Mouse (Mus musculus) MEL (cell line): ENCODE data around the gene Hvcn1.

Source experiments
- CHD2 ChIP-seq: IDR thresholded peaks from 2 replicates; pipeline ENCODE4 v1.6.1; 2011; ENCODE audit warnings: low read length, improper control_type of control experiment
- CTCF ChIP-seq, 3 experiments: IDR thresholded peaks in 2 of 3; conservative IDR thresholded peaks in 1 of 3; 2 replicates each; pipeline ENCODE4 v1.5.1; 2011 to 2012; ENCODE audit warnings: low read length in 3 of 3, low read depth in 2 of 3, mild to moderate bottlenecking in 2 of 3, improper control_type of control experiment in 1 of 3, inconsistent platforms in 1 of 3, mixed read lengths in 1 of 3, moderate library complexity in 1 of 3; ENCODE audit not compliant: control insufficient read depth in 1 of 3, insufficient read depth in 1 of 3, poor library complexity in 1 of 3, severe bottlenecking in 1 of 3
- MXI1 ChIP-seq: IDR thresholded peaks from 2 replicates; pipeline ENCODE4 v1.6.1; 2011; ENCODE audit warnings: mild to moderate bottlenecking, low read depth, low read length, improper control_type of control experiment
- NELFE ChIP-seq: IDR thresholded peaks from 2 replicates; pipeline ENCODE4 v1.6.1; 2011; ENCODE audit warnings: low read depth, low read length, improper control_type of control experiment
- POLR2A ChIP-seq, 2 experiments: IDR thresholded peaks; 2 replicates each; pipeline ENCODE4 v1.6.1; 2011 to 2012; ENCODE audit warnings: low read length in 2 of 2, mild to moderate bottlenecking in 2 of 2, control low read depth in 1 of 2, improper control_type of control experiment in 1 of 2, low read depth in 1 of 2, moderate library complexity in 1 of 2; ENCODE audit not compliant: control insufficient read depth in 1 of 2, insufficient read depth in 1 of 2, poor library complexity in 1 of 2
- UBTF ChIP-seq: IDR thresholded peaks from 2 replicates; pipeline ENCODE4 v1.6.1; 2012; ENCODE audit warnings: low read depth, mild to moderate bottlenecking, inconsistent platforms, low read length, improper control_type of control experiment, moderate library complexity, borderline replicate concordance; ENCODE audit not compliant: insufficient read depth

GRCm38 (mm10) chr5:122262104-122262503 is 55.5 kb downstream of the Hvcn1 start:
- TF ChIP-seq CTCF (IDR thresholded peaks at IDR 0.05 in 2 of 3, conservative IDR thresholded peaks at IDR 0.05 in 1 of 3; ENCODE audit: control insufficient read depth in 1 of 3, insufficient read depth in 1 of 3, low read depth in 2 of 3, low read length in 3 of 3, poor library complexity in 1 of 3, severe bottlenecking in 1 of 3) (peak in 2 of 3 experiments; percentile 8 to 35; a peak in 2 of 6 replicates), NELFE (no peak), POLR2A (IDR thresholded peaks at IDR 0.05; ENCODE audit: control insufficient read depth in 1 of 2, insufficient read depth in 1 of 2, low read depth in 1 of 2, low read length in 2 of 2, poor library complexity in 1 of 2) (no peak), UBTF (no peak), CHD2 (no peak), MXI1 (no peak)
